Mouse (Mus musculus): ENCODE data around the gene Smc5. TPM values are rescaled to one million over a fixed set of nuclear protein-coding genes. Genes with fewer than 3 reads are reported as not detected.

The Smc5 gene
- polyA plus RNA-seq, 1 experiment from 2014 or later, result 33.6 TPM

DNA sequence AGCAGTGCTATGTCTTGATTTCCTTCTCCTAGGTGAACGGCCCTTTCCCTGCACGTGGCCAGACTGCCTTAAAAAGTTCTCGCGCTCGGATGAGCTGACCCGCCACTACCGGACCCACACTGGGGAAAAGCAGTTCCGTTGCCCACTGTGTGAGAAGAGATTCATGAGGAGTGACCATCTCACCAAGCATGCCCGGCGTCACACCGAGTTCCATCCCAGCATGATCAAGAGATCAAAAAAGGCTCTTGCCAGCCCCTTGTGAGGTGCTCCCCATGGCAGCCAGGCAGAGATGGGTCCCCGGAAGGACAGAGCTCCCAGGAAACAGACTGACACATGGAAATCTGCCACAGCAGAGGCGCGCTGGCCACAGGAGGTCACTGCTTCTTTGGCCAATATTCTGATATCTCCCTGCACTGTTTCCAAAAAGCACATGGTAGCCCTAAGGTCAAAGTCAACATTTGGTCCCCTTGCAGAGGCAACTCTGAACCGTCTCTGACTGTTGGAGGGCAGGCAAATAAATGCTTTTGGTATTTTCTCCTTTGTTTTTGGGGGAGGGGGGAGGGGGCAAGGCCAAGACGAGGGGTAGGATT lies 109.0 kb downstream of the Smc5 start:
- H3K9me3 ChIP-seq, result no peaks in the 10 kb centered on the region
- 0 out of 2 replicates have a peak, but pooled peaks cover 6% of the 10 kb centered on the region for H3K4me1 ChIP-seq
- no peak overlapping the region for H3K4me3 ChIP-seq
- no peak overlapping the region for H3K27ac ChIP-seq
- WGBS, result 85% methylated on average over 16 of the region's 16 CpGs
- H3K4me2 ChIP-seq, result no peak overlapping the region
- no peaks in the 10 kb centered on the region for H3K27me3 ChIP-seq
- H3K9ac ChIP-seq, result no peak overlapping the region
- 0 out of 2 replicates have a peak, but pooled peaks cover 3% of the 10 kb centered on the region for H3K36me3 ChIP-seq
- no peak for ATAC-seq (ENCODE audit: borderline replicate concordance, extremely low read depth, low FRiP score, low TSS enrichment)

DNA sequence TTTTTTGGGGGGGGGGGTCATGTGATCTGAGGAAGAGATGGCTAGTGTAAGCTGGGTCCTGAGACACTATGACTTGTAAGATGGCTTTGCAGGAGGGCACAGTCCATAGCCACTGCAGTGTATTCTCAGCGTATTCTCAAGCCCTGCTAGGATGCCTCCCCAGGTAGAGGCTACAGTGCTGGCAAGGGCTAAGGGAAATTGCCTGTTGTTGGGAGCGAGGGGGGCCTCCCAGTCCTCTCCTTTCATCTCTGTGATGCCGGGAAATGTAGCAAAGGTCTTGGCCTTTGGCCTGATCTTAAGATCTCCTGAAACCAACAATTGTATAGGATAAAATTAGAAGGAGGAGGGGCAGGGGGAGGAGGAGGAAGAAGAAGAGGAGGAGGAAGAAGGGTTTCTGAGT lies 110.3 kb downstream of the Smc5 start:
- 0 out of 2 replicates have a peak, but pooled peaks cover 3% of the 10 kb centered on the region for H3K36me3 ChIP-seq
- 0 out of 2 replicates have a peak, but pooled peaks cover 6% of the 10 kb centered on the region for H3K4me1 ChIP-seq
- H3K27ac ChIP-seq, result no peak overlapping the region
- WGBS, result 52% methylated on average over 3 of the region's 3 CpGs
- H3K9ac ChIP-seq, result no peak overlapping the region
- H3K9me3 ChIP-seq, result no peaks in the 10 kb centered on the region
- no peak overlapping the region for H3K4me2 ChIP-seq
- no peak overlapping the region for H3K4me3 ChIP-seq
- ATAC-seq (ENCODE audit: borderline replicate concordance, extremely low read depth, low FRiP score, low TSS enrichment), result no peak
- H3K27me3 ChIP-seq, result no peaks in the 10 kb centered on the region

DNA sequence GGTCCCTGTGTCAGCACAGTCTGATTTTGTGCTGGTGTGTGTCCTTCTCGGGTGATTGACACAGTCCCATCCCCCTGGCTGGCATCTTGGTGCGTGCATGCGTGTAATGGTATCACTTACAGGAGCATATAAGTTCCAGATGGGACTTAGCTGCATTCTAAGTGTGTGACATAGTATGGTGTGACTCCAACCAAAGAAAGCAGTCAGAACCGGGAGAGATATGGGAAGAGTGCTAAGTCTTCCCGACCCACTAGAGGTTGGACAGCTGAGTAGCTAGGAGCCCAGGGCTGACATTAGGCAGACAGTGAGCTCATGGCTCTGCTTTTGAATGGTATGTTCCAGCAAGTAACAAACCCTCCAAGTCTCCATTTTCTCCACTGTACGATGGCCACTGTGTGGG lies 110.8 kb downstream of the Smc5 start:
- no peak for ATAC-seq (ENCODE audit: borderline replicate concordance, extremely low read depth, low FRiP score, low TSS enrichment)
- Histone ChIP-seq H3K36me3 (0 out of 2 replicates have a peak, but pooled peaks cover 3% of the 10 kb centered on the region), H3K27ac (no peak overlapping the region), H3K4me3 (no peak overlapping the region), H3K27me3 (no peaks in the 10 kb centered on the region), H3K4me1 (0 out of 2 replicates have a peak, but pooled peaks cover 6% of the 10 kb centered on the region), H3K9me3 (no peaks in the 10 kb centered on the region), H3K9ac (no peak overlapping the region), H3K4me2 (no peak overlapping the region)
- WGBS, result 78% methylated on average over 6 of the region's 6 CpGs

DNA sequence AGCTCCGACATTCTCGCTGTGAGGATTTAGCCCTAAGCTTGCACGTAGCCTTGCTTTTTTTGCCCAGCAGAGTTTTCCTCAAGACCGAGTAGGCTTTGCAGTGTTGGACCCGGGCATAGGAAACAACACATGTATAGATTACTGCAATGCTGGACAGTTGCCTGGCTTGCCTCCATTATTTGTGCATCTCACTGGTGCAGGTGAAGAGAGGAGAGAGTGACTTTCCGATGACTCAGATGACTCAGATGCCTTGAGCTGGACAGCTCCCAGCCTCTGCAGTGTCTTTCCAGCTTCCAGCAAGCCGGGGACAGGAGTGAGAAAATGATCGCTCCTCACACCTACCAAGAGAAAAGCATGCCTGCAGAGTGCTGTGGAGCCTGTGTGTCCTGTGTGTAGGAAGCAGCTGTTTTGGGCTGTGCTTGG lies 111.3 kb downstream of the Smc5 start:
- H3K9ac ChIP-seq, result no peak overlapping the region
- 0 out of 2 replicates have a peak, but pooled peaks cover 6% of the 10 kb centered on the region for H3K4me1 ChIP-seq
- no peak for ATAC-seq (ENCODE audit: borderline replicate concordance, extremely low read depth, low FRiP score, low TSS enrichment)
- H3K27me3 ChIP-seq, result no peaks in the 10 kb centered on the region
- H3K27ac ChIP-seq, result no peak overlapping the region
- no peaks in the 10 kb centered on the region for H3K9me3 ChIP-seq
- no peak overlapping the region for H3K4me3 ChIP-seq
- H3K36me3 ChIP-seq, result 0 out of 2 replicates have a peak, but pooled peaks cover 3% of the 10 kb centered on the region
- WGBS, result 21% methylated on average over 8 of the region's 8 CpGs
- no peak overlapping the region for H3K4me2 ChIP-seq

DNA sequence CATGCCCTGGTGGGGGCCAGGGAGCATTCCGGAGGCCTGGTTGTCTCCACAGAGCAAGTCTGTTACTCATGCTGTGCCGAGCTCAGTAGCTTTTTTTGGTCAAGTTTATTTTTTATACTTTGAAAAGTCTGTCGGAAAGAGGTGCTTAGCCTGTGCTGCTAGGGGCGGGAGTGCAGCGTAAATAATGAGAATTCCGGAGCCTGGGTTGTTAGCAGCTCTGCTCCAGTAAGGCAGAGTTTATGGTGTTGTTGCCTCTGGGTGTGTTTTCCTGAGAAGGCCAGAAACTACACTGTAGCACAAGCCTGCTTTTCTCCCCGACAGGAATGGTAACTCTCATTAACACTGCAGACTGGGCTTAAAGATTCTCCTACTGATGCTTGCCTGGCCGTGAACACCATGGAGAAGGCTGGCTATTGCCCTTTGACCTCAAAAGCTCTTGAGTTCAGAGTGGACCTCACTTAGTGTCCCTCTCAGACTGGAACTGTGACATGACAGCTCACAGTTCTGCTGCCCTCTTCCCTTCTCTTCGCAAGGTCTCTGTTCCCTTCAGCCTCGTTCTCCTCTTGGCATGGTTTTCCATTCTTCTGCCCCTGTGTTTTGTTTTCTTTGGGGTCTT lies 113.8 kb downstream of the Smc5 start:
- Histone ChIP-seq H3K27me3 (no peaks in the 10 kb centered on the region), H3K36me3 (no peaks in the 10 kb centered on the region), H3K4me3 (no peak overlapping the region), H3K9me3 (no peaks in the 10 kb centered on the region), H3K9ac (no peak overlapping the region), H3K27ac (no peak overlapping the region), H3K4me2 (no peak overlapping the region), H3K4me1 (0 out of 2 replicates have a peak, but pooled peaks cover 3% of the 10 kb centered on the region)
- ATAC-seq (ENCODE audit: borderline replicate concordance, extremely low read depth, low FRiP score, low TSS enrichment), result no peak
- WGBS, result 58% methylated on average over 10 of the region's 10 CpGs

Other genes starting within 250 kb of the Smc5 start
- gene Klf9, start 132.7 kb downstream of the Smc5 start, polyA plus RNA-seq (2015; fragmentation: Nextera tagmentation; extraction: Ambion mirVana), result 5.6 and 6.1 TPM in 2 replicates
- gene Mamdc2, start 174.5 kb upstream of the Smc5 start, polyA plus RNA-seq (2015; fragmentation: Nextera tagmentation; extraction: Ambion mirVana), result 4.9 and 5.1 TPM in 2 replicates

All from lung, embryonic 15.5 days (tissue).